Comparison of ENCODE assay signal across 10 mouse cellular contexts in genomic region chr7:128433213-128433612, GRCm38 (mm10). TPM values are rescaled to one million over a fixed set of nuclear protein-coding genes. Genes with fewer than 3 reads are reported as not detected.
DNase-seq lines count a peak whose midpoint lies in the region; ATAC-seq and TF ChIP-seq lines count a peak whose summit lies in the region.
"Had no signal": no experiment of that assay in that cellular context is flagged by ENCODE, and none has a peak within 500 bp of the region (broad histone marks: within the 10 kb centered on the region; RNA-seq: fewer than 3 reads in every experiment).

No protein-coding gene starts in this region.

- no peak overlapping the region for H3K9ac ChIP-seq in heart, postnatal 0 days (replicated peaks; ENCODE audit: low read depth, low read length)
- H3K9ac ChIP-seq in lung, embryonic 14.5 days: no peak overlapping the region
- H3K9ac ChIP-seq: heart, embryonic 15.5 days had no signal

- H3ac ChIP-seq in C2C12 (ENCODE audit: control insufficient read depth, insufficient read length, low read depth): no peak overlapping the region

- no peaks in the 10 kb centered on the region for H3K9me3 ChIP-seq in heart, postnatal 0 days (replicated peaks; ENCODE audit: control insufficient read depth, low read length)
- no peaks in the 10 kb centered on the region for H3K9me3 ChIP-seq in lung, embryonic 14.5 days (ENCODE audit: low read depth, low read length)
- H3K9me3 ChIP-seq: G1E; heart, embryonic 15.5 days had no signal

- TF ChIP-seq CTCF in heart, postnatal 0 days (IDR thresholded peaks at IDR 0.05; ENCODE audit: low read depth): peak; percentile 43
- peak; percentile 58 for TF ChIP-seq CTCF in lung, embryonic 14.5 days (IDR thresholded peaks at IDR 0.05; ENCODE audit: low read depth)
- TF ChIP-seq CTCF in C2C12 (IDR thresholded peaks at IDR 0.05; ENCODE audit: control insufficient read depth, insufficient read depth, insufficient read length): peak; percentile 20

- no peaks in the 10 kb centered on the region for H3K36me3 ChIP-seq in heart, postnatal 0 days (replicated peaks; ENCODE audit: control insufficient read depth, insufficient read depth, low read length)
- H3K36me3 ChIP-seq in lung, embryonic 14.5 days (ENCODE audit: insufficient read depth): no peaks in the 10 kb centered on the region
- no peaks in the 10 kb centered on the region for H3K36me3 ChIP-seq in C2C12 (ENCODE audit: control insufficient read depth, insufficient read depth)
- H3K36me3 ChIP-seq: heart, embryonic 15.5 days had no signal

- no peak for DNase-seq in heart, postnatal 0 days (ENCODE audit: low spot score)
- no peak for DNase-seq in heart, adult 11 months
- DNase-seq in lung, embryonic 14.5 days: peak; percentile 35
- DNase-seq in lung, postnatal 25 days (ENCODE audit: low spot score): no peak
- peak; percentile 42 for DNase-seq in naive thymus-derived CD4-positive, alpha-beta T cell, adult 2 months (ENCODE audit: low read depth)
- DNase-seq in embryo, embryonic 9.5 days (ENCODE audit: extremely low spot score): no peak
- no peak for DNase-seq in adrenal gland, postnatal 14 days

- no peaks in the 10 kb centered on the region for H3K79me2 ChIP-seq in C2C12 (ENCODE audit: control insufficient read depth, insufficient read depth)

- no peaks in the 10 kb centered on the region for H3K27me3 ChIP-seq in heart, postnatal 0 days (ENCODE audit: control insufficient read depth, insufficient read depth, low read length)
- no peaks in the 10 kb centered on the region for H3K27me3 ChIP-seq in lung, embryonic 14.5 days (ENCODE audit: insufficient read depth, low read length)
- no peaks in the 10 kb centered on the region for H3K27me3 ChIP-seq in C2C12 (ENCODE audit: control insufficient read depth, insufficient read depth, insufficient read length)
- H3K27me3 ChIP-seq: heart, embryonic 15.5 days had no signal

- no peak; the same call in 1 of the 2 replicates for ATAC-seq in heart, postnatal 0 days (ENCODE audit: insufficient read depth, low read depth)
- ATAC-seq in lung, embryonic 14.5 days (ENCODE audit: insufficient read depth): no peak

- no peak for TF ChIP-seq EP300 in heart, postnatal 0 days (IDR thresholded peaks at IDR 0.05; ENCODE audit: low read depth)

- H3K27ac ChIP-seq in heart, postnatal 0 days (ENCODE audit: low read depth): no peak overlapping the region
- no peak overlapping the region for H3K27ac ChIP-seq in lung, embryonic 14.5 days (ENCODE audit: low read depth)
- H3K27ac ChIP-seq: heart, embryonic 15.5 days had no signal

- H3K4me2 ChIP-seq in heart, postnatal 0 days (ENCODE audit: low read depth, low read length): no peak overlapping the region
- no peak overlapping the region for H3K4me2 ChIP-seq in lung, embryonic 14.5 days
- H3K4me2 ChIP-seq: heart, embryonic 15.5 days had no signal

- H3K4me1 ChIP-seq in heart, postnatal 0 days (ENCODE audit: control insufficient read depth, insufficient read depth): no peaks in the 10 kb centered on the region
- no peaks in the 10 kb centered on the region for H3K4me1 ChIP-seq in lung, embryonic 14.5 days (ENCODE audit: insufficient read depth)
- H3K4me1 ChIP-seq: heart, embryonic 15.5 days had no signal

- H3K79me3 ChIP-seq in C2C12 (ENCODE audit: low read depth): no peaks in the 10 kb centered on the region

- no peak overlapping the region for H3K4me3 ChIP-seq in heart, postnatal 0 days (ENCODE audit: low read depth, low read length)
- H3K4me3 ChIP-seq in lung, embryonic 14.5 days (ENCODE audit: low read depth, low read length): no peak overlapping the region
- no peak overlapping the region for H3K4me3 ChIP-seq in C2C12 (ENCODE audit: insufficient read depth, poor library complexity, severe bottlenecking)
- H3K4me3 ChIP-seq: heart, embryonic 15.5 days had no signal

- WGBS in heart, postnatal 0 days: 39% methylated on average over 1 of the region's 1 CpGs
- 46% methylated on average over 1 of the region's 1 CpGs for WGBS in lung, embryonic 14.5 days

TF ChIP-seq in C2C12, 6 proteins besides CTCF, POLR2A, EP300 and RAD21:
- TF ChIP-seq CEBPB (IDR thresholded peaks at IDR 0.05; ENCODE audit: low read depth) (no peak), FOSL1 (IDR thresholded peaks at IDR 0.05; ENCODE audit: insufficient read depth, low read length, poor library complexity, severe bottlenecking) (no peak), MYOG (IDR thresholded peaks at IDR 0.05; ENCODE audit: control insufficient read depth, extremely low read depth, insufficient read length) (no peak), MAX (IDR thresholded peaks at IDR 0.05) (no peak), MYOD1 (IDR thresholded peaks at IDR 0.05; ENCODE audit: control insufficient read depth, insufficient read length, low read depth) (no peak), USF1 (IDR thresholded peaks at IDR 0.05; ENCODE audit: low read depth) (no peak)
TF ChIP-seq in C2C12: peak in this region for 0.

RNA-seq across cellular contexts. Expression of gene Rgs10, which starts 14.7 kb away (rescaled TPM):
- 0.69 and 3.3 TPM in 2 replicates for total RNA-seq in heart, postnatal 0 days (2014; rRNA removed; ENCODE audit: low replicate concordance)
- polyA plus RNA-seq in heart, postnatal 0 days (2015; fragmentation: Nextera tagmentation; extraction: Ambion mirVana): 7.2 and 7.8 TPM in 2 replicates
- 31.1 and 31.2 TPM in 2 replicates for polyA plus RNA-seq in lung, embryonic 14.5 days (2014; fragmentation: Nextera tagmentation; extraction: Ambion mirVana)
- 12.9 TPM for polyA plus RNA-seq in C2C12 (2012; fragmentation: generic; extraction: Trizol)
- total RNA-seq in adrenal gland, postnatal 14 days (2021): 14.4 and 22.4 TPM in 2 replicates

RNA-seq across cellular contexts. Expression of gene Tial1, which starts 28.3 kb away (rescaled TPM):
- 27.4 and 59.5 TPM in 2 replicates for total RNA-seq in heart, postnatal 0 days (2014; rRNA removed; ENCODE audit: low replicate concordance)
- polyA plus RNA-seq in heart, postnatal 0 days (2015; fragmentation: Nextera tagmentation; extraction: Ambion mirVana): 10.8 and 13.3 TPM in 2 replicates
- 38.4 TPM in 2 replicates for polyA plus RNA-seq in lung, embryonic 14.5 days (2014; fragmentation: Nextera tagmentation; extraction: Ambion mirVana)
- polyA plus RNA-seq in C2C12 (2012; fragmentation: generic; extraction: Trizol): 46.4 TPM
- total RNA-seq in adrenal gland, postnatal 14 days (2021): 92.5 and 95.3 TPM in 2 replicates

Comparison
In these comparisons a context has a peak if more than half of its experiments do, and no peak if none do; other contexts are left out.
1. DNase-seq: peak in lung, embryonic 14.5 days (single experiment) and naive thymus-derived CD4-positive, alpha-beta T cell, adult 2 months (single experiment); none in heart, postnatal 0 days (single experiment), heart, adult 11 months (single experiment), lung, postnatal 25 days (single experiment), embryo, embryonic 9.5 days (single experiment) and adrenal gland, postnatal 14 days (single experiment).
2. Peak in every context shown above with its lines, with median percentiles within 50 percentile points of each other: CTCF ChIP-seq.